Mouse (Mus musculus): ENCODE data around the gene 1700029H14Rik. TPM values are rescaled to one million over a fixed set of nuclear protein-coding genes. Genes with fewer than 3 reads are reported as not detected.

Gene 1700029H14Rik
- polyA plus RNA-seq, 1 experiment from 2014 or later = not detected

- H3K27me3 ChIP-seq (ENCODE audit: low read depth, poor library complexity, severe bottlenecking) = no peaks in the 10 kb centered on the region
- no peak overlapping the region for H3K27ac ChIP-seq
- 75% methylated on average over 2 of the region's 2 CpGs for WGBS
- no peaks in the 10 kb centered on the region for H3K4me1 ChIP-seq
- no peak overlapping the region for H3K4me3 ChIP-seq
- H3K36me3 ChIP-seq = no peaks in the 10 kb centered on the region
- H3K9me3 ChIP-seq (replicated peaks) = no peaks in the 10 kb centered on the region
- DNase-seq (ENCODE audit: low spot score) = no peak
Observed at GRCm38 (mm10) chr8:13537102-13537501, 25.2 kb downstream of the 1700029H14Rik start.

GRCm38 (mm10) chr8:13533123-13533522 is 29.1 kb downstream of the 1700029H14Rik start:
- H3K27me3 ChIP-seq (ENCODE audit: low read depth, poor library complexity, severe bottlenecking) = no peaks in the 10 kb centered on the region
- H3K4me1 ChIP-seq = peaks cover 11% of the 10 kb centered on the region; the same call in 1 of the 2 replicates
- no peak for DNase-seq (ENCODE audit: low spot score)
- H3K9me3 ChIP-seq (replicated peaks) = no peaks in the 10 kb centered on the region
- WGBS = 88% methylated on average over 8 of the region's 8 CpGs
- no peak overlapping the region for H3K27ac ChIP-seq
- H3K36me3 ChIP-seq = no peaks in the 10 kb centered on the region
- H3K4me3 ChIP-seq = no peak overlapping the region

GRCm38 (mm10) chr8:13531602-13532171 is 30.6 kb downstream of the 1700029H14Rik start:
- H3K27me3 ChIP-seq (ENCODE audit: low read depth, poor library complexity, severe bottlenecking) = no peaks in the 10 kb centered on the region
- H3K36me3 ChIP-seq = no peaks in the 10 kb centered on the region
- WGBS = 82% methylated on average over 9 of the region's 9 CpGs
- H3K4me3 ChIP-seq = no peak overlapping the region
- no peak for DNase-seq (ENCODE audit: low spot score)
- H3K27ac ChIP-seq = no peak overlapping the region
- H3K4me1 ChIP-seq = peaks cover 11% of the 10 kb centered on the region; the same call in 1 of the 2 replicates
- H3K9me3 ChIP-seq (replicated peaks) = no peaks in the 10 kb centered on the region

- no peaks in the 10 kb centered on the region for H3K27me3 ChIP-seq (ENCODE audit: low read depth, poor library complexity, severe bottlenecking)
- H3K27ac ChIP-seq = no peak overlapping the region
- no peak for DNase-seq (ENCODE audit: low spot score)
- no peak overlapping the region for H3K4me3 ChIP-seq
- H3K4me1 ChIP-seq = peaks cover 11% of the 10 kb centered on the region; the same call in 1 of the 2 replicates
- H3K36me3 ChIP-seq = no peaks in the 10 kb centered on the region
- WGBS = 67% methylated on average over 5 of the region's 5 CpGs
- no peaks in the 10 kb centered on the region for H3K9me3 ChIP-seq (replicated peaks)
Observed at GRCm38 (mm10) chr8:13530941-13531340, 31.3 kb downstream of the 1700029H14Rik start.

- no peak for DNase-seq (ENCODE audit: low spot score)
- H3K27me3 ChIP-seq (ENCODE audit: low read depth, poor library complexity, severe bottlenecking) = no peaks in the 10 kb centered on the region
- no peak overlapping the region for H3K27ac ChIP-seq
- H3K4me3 ChIP-seq = no peak overlapping the region
- no peaks in the 10 kb centered on the region for H3K36me3 ChIP-seq
- H3K9me3 ChIP-seq (replicated peaks) = no peaks in the 10 kb centered on the region
- WGBS = 83% methylated on average over 3 of the region's 3 CpGs
- H3K4me1 ChIP-seq = peaks cover 11% of the 10 kb centered on the region; the same call in 1 of the 2 replicates
Observed at GRCm38 (mm10) chr8:13530401-13530800, 31.9 kb downstream of the 1700029H14Rik start.

- H3K36me3 ChIP-seq = no peaks in the 10 kb centered on the region
- H3K27ac ChIP-seq = no peak overlapping the region
- WGBS = 82% methylated on average over 7 of the region's 7 CpGs
- H3K27me3 ChIP-seq (ENCODE audit: low read depth, poor library complexity, severe bottlenecking) = no peaks in the 10 kb centered on the region
- no peaks in the 10 kb centered on the region for H3K9me3 ChIP-seq (replicated peaks)
- H3K4me3 ChIP-seq = no peak overlapping the region
- H3K4me1 ChIP-seq = peaks cover 11% of the 10 kb centered on the region; the same call in 1 of the 2 replicates
- DNase-seq (ENCODE audit: low spot score) = no peak
Observed at GRCm38 (mm10) chr8:13529891-13530316, 32.4 kb downstream of the 1700029H14Rik start.

- 55% methylated on average over 15 of the region's 15 CpGs for WGBS
Observed at GRCm38 (mm10) chr8:13529011-13529840, 33.0 kb downstream of the 1700029H14Rik start.

GRCm38 (mm10) chr8:13521392-13521791 is 40.9 kb downstream of the 1700029H14Rik start:
- Histone ChIP-seq H3K36me3 (no peaks in the 10 kb centered on the region), H3K27me3 (ENCODE audit: low read depth, poor library complexity, severe bottlenecking) (no peaks in the 10 kb centered on the region), H3K27ac (no peak overlapping the region), H3K4me1 (no peaks in the 10 kb centered on the region), H3K4me3 (no peak overlapping the region), H3K9me3 (replicated peaks) (no peaks in the 10 kb centered on the region)
- DNase-seq (ENCODE audit: low spot score) = no peak
- WGBS = 56% methylated on average over 7 of the region's 7 CpGs

More at GRCm38 (mm10) chr8:13529011-13529840, 33.0 kb downstream of the 1700029H14Rik start:
- no peak overlapping the region for H3K4me3 ChIP-seq
- H3K36me3 ChIP-seq = no peaks in the 10 kb centered on the region
- DNase-seq (ENCODE audit: low spot score) = no peak
- peaks cover 11% of the 10 kb centered on the region; the same call in 1 of the 2 replicates for H3K4me1 ChIP-seq
- peak overlapping the region; percentile 36; the same call in 1 of the 2 replicates for H3K27ac ChIP-seq
- H3K9me3 ChIP-seq (replicated peaks) = no peaks in the 10 kb centered on the region
- no peaks in the 10 kb centered on the region for H3K27me3 ChIP-seq (ENCODE audit: low read depth, poor library complexity, severe bottlenecking)

GRCm38 (mm10) chr8:13520349-13520748 is 41.9 kb downstream of the 1700029H14Rik start:
- Histone ChIP-seq H3K4me1 (no peaks in the 10 kb centered on the region), H3K4me3 (no peak overlapping the region), H3K9me3 (replicated peaks) (no peaks in the 10 kb centered on the region), H3K27ac (no peak overlapping the region), H3K36me3 (no peaks in the 10 kb centered on the region), H3K27me3 (ENCODE audit: low read depth, poor library complexity, severe bottlenecking) (no peaks in the 10 kb centered on the region)
- WGBS = 67% methylated on average over 6 of the region's 6 CpGs
- DNase-seq (ENCODE audit: low spot score) = no peak

GRCm38 (mm10) chr8:13519503-13519902 is 42.8 kb downstream of the 1700029H14Rik start:
- 92% methylated on average over 9 of the region's 9 CpGs for WGBS
- Histone ChIP-seq H3K36me3 (no peaks in the 10 kb centered on the region), H3K4me3 (no peak overlapping the region), H3K27ac (no peak overlapping the region), H3K9me3 (replicated peaks) (no peaks in the 10 kb centered on the region), H3K4me1 (no peaks in the 10 kb centered on the region), H3K27me3 (ENCODE audit: low read depth, poor library complexity, severe bottlenecking) (no peaks in the 10 kb centered on the region)
- no peak for DNase-seq (ENCODE audit: low spot score)

- Histone ChIP-seq H3K27ac (no peak overlapping the region), H3K27me3 (ENCODE audit: low read depth, poor library complexity, severe bottlenecking) (no peaks in the 10 kb centered on the region), H3K4me3 (no peak overlapping the region), H3K9me3 (replicated peaks) (no peaks in the 10 kb centered on the region), H3K36me3 (no peaks in the 10 kb centered on the region), H3K4me1 (no peaks in the 10 kb centered on the region)
- WGBS = 94% methylated on average over 6 of the region's 6 CpGs
- DNase-seq (ENCODE audit: low spot score) = no peak
Observed at GRCm38 (mm10) chr8:13517284-13517781, 44.9 kb downstream of the 1700029H14Rik start.

- H3K4me1 ChIP-seq = no peaks in the 10 kb centered on the region
- WGBS = 86% methylated on average over 5 of the region's 5 CpGs
- H3K36me3 ChIP-seq = no peaks in the 10 kb centered on the region
- no peaks in the 10 kb centered on the region for H3K27me3 ChIP-seq (ENCODE audit: low read depth, poor library complexity, severe bottlenecking)
- no peak overlapping the region for H3K4me3 ChIP-seq
- H3K9me3 ChIP-seq (replicated peaks) = no peaks in the 10 kb centered on the region
- DNase-seq (ENCODE audit: low spot score) = no peak
- no peak overlapping the region for H3K27ac ChIP-seq
Observed at GRCm38 (mm10) chr8:13516728-13517127, 45.5 kb downstream of the 1700029H14Rik start.

GRCm38 (mm10) chr8:13516011-13516442 is 46.2 kb downstream of the 1700029H14Rik start:
- no peaks in the 10 kb centered on the region for H3K36me3 ChIP-seq
- no peak overlapping the region for H3K27ac ChIP-seq
- DNase-seq (ENCODE audit: low spot score) = no peak
- WGBS = 77% methylated on average over 7 of the region's 7 CpGs
- H3K4me3 ChIP-seq = no peak overlapping the region
- H3K27me3 ChIP-seq (ENCODE audit: low read depth, poor library complexity, severe bottlenecking) = no peaks in the 10 kb centered on the region
- no peaks in the 10 kb centered on the region for H3K9me3 ChIP-seq (replicated peaks)
- no peaks in the 10 kb centered on the region for H3K4me1 ChIP-seq
